Mouse (Mus musculus) cerebellum, adult (tissue): ENCODE results near the gene Capn3.

Experiments used
- ATAC-seq: cut with Nextera tagmentation; 2 replicates; pipeline ENCODE4 v1.9.2; 2017; ENCODE audit warnings: mild to moderate bottlenecking, moderate library complexity, mixed read lengths; ENCODE audit not compliant: insufficient number of reproducible peaks, low FRiP score, low TSS enrichment

Gene Capn3

GRCm38 (mm10) chr2:120478600-120478999, 22.8 kb downstream of the Capn3 start:
- no peak for ATAC-seq

- ATAC-seq, result no peak
Measured at GRCm38 (mm10) chr2:120481921-120482320, 26.1 kb downstream of the Capn3 start.

GRCm38 (mm10) chr2:120482506-120483389, 26.9 kb downstream of the Capn3 start:
- no peak for ATAC-seq

- ATAC-seq, result no peak
Measured at GRCm38 (mm10) chr2:120484241-120484640, 28.4 kb downstream of the Capn3 start.

DNA sequence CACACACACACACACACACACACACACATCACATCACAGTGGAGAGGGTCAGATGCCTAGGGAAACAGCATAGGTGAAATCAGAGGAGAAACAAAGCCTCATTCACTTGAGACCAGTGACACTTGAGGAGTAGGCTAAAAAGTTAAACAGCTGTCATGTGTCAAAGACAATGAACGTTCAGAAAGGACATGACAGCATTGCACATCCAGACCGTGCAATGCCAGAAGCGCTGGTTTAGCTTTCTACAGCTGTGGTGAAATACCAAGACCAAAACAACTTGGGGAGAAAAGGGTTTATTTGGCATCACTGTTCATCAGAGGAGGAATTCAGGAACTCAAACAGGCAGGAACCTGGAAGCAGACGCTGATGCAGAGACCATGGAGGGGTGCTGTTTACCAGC, 37.4 kb downstream of the Capn3 start:
- no peak for ATAC-seq

- ATAC-seq, result no peak
Measured at GRCm38 (mm10) chr2:120496511-120496910, 40.7 kb downstream of the Capn3 start.

- ATAC-seq, result no peak
Measured at GRCm38 (mm10) chr2:120499971-120500471, 44.2 kb downstream of the Capn3 start.

- ATAC-seq, result no peak
Measured at GRCm38 (mm10) chr2:120501136-120501918, 45.5 kb downstream of the Capn3 start.

GRCm38 (mm10) chr2:120501931-120502604, 46.2 kb downstream of the Capn3 start:
- ATAC-seq, result no peak

DNA sequence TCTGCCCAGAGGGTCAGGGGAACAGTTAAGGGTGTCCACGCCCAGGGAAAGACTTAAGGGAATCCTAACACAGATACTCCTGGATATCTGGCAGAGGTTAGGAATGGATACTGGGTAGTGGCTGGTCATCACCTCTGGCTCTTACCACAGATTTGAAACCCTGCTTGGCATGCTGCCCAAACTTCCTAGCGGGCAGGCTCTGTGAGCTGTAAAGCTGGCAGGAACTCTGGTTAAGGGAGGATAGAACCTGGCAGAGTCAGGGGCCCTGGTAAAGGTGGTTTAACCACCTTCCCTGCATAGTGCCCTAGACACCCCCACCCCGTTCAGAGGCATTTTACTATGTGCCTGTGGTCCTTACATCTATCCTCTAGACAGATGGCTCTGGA, 46.8 kb downstream of the Capn3 start:
- no peak for ATAC-seq

GRCm38 (mm10) chr2:120503094-120503493, 47.3 kb downstream of the Capn3 start:
- 0 out of 2 replicates have a peak, but pooled peaks have one; percentile 31 for ATAC-seq

- ATAC-seq, result no peak
Measured at GRCm38 (mm10) chr2:120503992-120504391, 48.2 kb downstream of the Capn3 start.

DNA sequence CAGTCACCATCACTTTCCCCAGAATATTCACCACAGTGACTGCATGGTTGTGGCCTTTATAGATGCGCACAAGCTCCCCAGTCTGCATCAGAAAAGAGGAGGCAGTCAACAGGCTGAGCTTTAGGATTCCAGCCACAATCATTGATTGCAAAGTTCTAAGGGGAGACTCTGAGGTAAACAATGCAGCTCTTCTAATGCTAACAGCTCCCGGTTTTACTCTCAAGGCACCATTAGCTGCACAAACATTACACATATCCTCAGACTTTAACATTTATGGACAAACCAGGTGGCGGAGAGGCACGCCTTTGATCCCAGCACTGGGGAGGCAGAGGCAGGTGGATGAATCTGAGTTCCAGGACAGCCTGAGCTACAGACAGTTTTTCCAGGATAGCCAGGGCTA, 58.4 kb downstream of the Capn3 start:
- ATAC-seq, result no peak

GRCm38 (mm10) chr2:120518547-120519210, 62.9 kb downstream of the Capn3 start:
- no peak for ATAC-seq

- ATAC-seq, result no peak
Measured at GRCm38 (mm10) chr2:120526771-120527170, 71.0 kb downstream of the Capn3 start.

GRCm38 (mm10) chr2:120529531-120529930, 73.7 kb downstream of the Capn3 start:
- no peak for ATAC-seq

- no peak for ATAC-seq
Measured at GRCm38 (mm10) chr2:120531223-120531622, 75.4 kb downstream of the Capn3 start.

DNA sequence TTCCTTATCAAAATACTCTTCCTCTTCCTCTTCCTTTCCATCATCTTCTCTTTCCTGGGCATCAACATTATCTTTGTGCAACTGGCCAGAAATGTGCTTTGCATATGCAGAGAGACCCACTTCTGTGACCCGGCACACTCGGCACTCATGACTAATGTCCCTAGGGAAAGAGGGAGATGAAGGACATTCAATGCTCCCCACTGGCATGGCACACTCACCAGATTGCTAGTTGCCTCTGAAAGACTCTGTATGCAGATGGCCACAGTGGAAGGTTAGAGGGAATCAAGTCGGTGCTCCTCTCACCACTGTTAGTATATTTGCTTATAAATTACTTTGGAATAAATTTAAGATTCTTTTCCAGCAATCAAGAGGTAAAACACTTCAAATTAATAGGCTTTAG, 83.5 kb downstream of the Capn3 start:
- no peak for ATAC-seq

- ATAC-seq, result no peak
Measured at GRCm38 (mm10) chr2:120539778-120540208, 84.0 kb downstream of the Capn3 start.

GRCm38 (mm10) chr2:120544732-120545131, 88.9 kb downstream of the Capn3 start:
- no peak for ATAC-seq
